Mouse (Mus musculus) WW6 (cell line): ENCODE measurements around the gene Gm45713.
A peak's percentile ranks its signal among the peaks of the same experiment; 100 is the strongest.
"Not testable (repeated sequence)": the region's sequence is repeated elsewhere in the genome, so short reads cannot be mapped to it uniquely, and the experiment has no call there.

ENCODE experiments used
- DNase-seq: peaks from one replicate; pipeline ENCODE4 v3.0.0-alpha.2; 2013; ENCODE audit warnings: low read depth, low spot score

The Gm45713 gene

DNA sequence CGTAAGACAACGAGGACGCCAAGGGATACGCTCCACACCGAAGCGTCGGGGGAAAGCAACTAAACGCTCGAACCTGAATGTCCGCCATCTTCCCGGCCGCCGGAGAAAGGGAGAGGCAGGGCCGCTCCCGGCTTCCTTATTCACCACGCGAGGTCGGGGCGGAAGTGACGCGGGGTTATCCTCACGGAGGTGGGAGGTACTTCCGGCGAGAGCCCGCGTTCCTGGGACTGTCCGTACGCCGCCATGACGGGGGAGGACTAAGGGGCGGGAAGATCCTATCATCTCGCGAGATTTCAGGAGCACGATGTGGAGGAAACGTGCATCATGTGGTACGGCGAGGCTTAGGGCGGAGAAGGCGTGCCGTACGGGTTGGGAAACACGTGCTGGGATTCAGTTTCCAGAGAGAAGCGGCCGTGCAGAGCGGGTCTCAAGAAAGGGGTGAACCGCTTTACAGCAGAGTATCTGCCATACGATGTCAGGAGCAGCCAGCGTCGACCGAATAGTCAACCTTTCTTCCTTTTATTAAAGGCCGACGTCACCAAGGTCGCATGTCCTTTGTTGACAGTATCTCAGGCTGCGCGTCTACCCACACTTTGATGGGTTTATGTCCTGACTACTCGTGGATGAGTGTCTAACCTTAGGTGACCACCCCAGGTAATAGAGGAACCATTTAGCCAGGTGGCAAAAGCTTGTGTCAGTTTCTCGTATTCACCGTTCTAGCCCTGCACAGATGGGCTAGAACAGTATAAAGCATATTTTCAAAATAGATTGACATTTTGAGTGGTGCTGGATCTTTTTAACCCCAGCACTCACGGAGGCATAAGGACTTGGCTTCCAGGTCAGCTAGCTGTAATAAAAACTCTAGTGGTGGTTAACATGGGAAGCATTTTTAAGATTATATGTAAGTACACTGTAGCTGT is 11.5 kb downstream of the Gm45713 start, which contains the start of gene Rps11:
Rps11 (minus strand) TSS at position 216 of the 920 bp plus-strand sequence.
- DNase-seq, result peak; percentile 95

- DNase-seq, result no peak
Observed at GRCm38 (mm10) chr7:45123186-45123570, 12.9 kb downstream of the Gm45713 start.

DNA sequence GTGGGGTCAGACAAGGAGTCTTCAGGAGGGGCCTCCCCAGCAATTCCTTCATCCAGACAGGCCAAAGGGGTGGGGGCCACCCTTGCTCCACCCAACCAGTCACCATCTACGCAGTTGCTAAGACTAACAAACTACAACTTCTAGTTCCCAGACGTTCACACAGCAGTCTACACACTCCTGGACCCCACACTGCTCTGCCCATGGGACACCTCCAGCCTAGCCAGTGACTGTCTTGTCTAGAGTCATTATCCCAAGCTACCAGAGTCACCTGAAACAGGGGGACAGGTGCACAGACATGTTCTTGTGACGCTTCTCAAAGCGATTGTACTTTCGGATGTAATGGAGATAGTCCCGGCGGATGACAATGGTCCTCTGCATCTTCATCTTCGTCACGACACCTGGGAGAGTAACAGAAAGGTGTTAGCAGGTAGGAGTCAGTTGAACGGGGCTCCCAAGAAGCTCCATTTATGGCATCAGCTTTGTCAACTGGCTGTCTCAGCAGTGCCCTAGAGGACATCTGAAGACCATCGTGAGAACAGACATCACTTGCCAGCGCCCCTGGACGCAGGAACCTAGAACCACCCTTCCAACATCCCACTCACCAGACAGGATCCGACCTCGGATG is 13.4 kb downstream of the Gm45713 start:
- DNase-seq, result no peak

- no peak for DNase-seq
Observed at GRCm38 (mm10) chr7:45121966-45122365, 14.1 kb downstream of the Gm45713 start.

- DNase-seq, result no peak
Observed at GRCm38 (mm10) chr7:45121404-45121803, 14.6 kb downstream of the Gm45713 start.

- DNase-seq, result no peak
Observed at GRCm38 (mm10) chr7:45119780-45120709, 16.0 kb downstream of the Gm45713 start.

DNA sequence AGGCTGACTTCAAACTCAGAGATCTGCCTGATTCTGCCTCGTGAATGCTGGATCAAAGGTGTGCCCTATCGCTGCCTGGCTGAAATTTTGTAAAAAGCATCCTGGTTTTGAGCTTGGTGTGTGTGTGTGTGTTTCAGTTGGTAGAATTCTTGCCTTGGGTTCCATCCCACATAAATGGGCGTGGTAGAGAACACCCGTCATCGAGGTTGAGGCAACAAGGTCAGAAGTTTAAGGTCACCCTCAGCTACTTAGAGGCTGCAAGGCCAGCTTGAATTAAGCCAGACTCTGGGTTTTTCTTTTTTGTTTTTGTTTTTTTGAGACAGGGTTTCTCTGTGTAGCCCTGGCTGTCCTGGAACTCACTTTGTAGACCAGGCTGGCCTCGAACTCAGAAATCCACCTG is 17.7 kb downstream of the Gm45713 start:
- DNase-seq, result no peak

GRCm38 (mm10) chr7:45117566-45117965 is 18.5 kb downstream of the Gm45713 start:
- DNase-seq, result no peak

DNA sequence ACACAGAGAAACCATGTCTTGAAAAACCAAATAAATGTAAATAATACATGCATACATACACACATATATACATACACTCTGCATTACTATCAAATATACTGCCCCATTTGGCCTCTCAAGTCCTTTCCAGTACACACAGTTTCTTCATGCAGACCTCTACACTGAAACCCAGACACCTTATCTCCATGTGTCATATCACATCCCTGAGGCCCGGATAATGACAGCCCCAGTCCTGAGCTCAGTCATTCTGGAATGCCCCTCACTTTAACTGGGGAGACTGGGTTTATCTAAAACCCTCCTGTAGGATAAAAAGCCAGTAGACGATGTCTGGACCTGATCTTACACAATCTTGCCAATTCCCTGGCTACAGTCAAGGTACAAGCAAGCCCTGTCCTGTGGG is 22.6 kb downstream of the Gm45713 start:
- no peak for DNase-seq

- no peak for DNase-seq
Observed at GRCm38 (mm10) chr7:45112529-45112928, 23.5 kb downstream of the Gm45713 start.

GRCm38 (mm10) chr7:45111940-45112339 is 24.1 kb downstream of the Gm45713 start:
- no peak for DNase-seq

DNA sequence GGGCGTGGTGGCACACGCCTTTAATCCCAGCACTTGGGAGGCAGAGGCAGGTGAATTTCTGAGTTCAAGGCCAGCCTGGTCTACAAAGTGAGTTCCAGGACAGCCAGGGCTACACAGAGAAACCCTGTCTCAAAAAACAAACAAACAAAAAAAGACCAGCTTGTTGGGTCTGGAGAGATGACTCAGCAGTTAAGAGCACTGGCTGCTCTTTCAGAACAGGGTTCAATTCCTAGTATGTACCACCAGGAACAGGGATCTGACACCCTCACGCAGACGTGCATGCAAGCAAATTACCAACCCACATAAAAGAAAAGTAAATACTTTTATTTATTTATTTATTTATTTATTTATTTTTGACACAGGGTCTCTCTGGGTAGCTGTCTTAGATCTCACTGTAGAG is 25.9 kb downstream of the Gm45713 start:
- not testable (repeated sequence) for DNase-seq

DNA sequence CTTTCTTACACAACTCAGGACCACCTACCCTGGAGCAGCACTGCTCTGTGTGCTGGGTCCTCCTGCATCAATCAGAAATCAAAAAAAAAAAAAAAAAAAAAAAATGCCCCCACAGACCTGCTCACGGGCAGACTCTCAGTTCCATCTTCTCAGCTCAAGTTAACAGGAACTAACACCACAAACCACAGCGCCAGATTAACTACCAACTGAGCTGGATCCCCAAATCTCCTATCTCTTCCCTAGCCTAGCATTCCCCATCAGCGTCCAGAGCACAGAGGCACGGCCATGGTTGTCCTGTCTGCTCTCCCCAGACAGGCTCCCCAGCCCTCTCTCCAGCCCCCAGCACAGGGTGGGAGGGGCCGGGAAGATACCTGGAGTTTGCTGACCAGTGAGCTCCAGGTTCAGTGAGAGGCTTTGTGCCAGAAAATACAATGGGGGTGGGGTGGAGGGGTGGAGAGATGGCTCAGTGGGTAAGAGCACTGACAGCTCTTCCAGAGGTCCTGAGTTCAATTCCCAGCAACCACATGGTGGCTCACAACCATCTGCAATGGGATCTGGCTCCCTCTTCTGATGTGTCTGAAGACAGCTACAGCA is 28.9 kb downstream of the Gm45713 start:
- DNase-seq, result no peak

- DNase-seq, result no peak
Observed at GRCm38 (mm10) chr7:45106441-45106840, 29.6 kb downstream of the Gm45713 start.

- no peak for DNase-seq
Observed at GRCm38 (mm10) chr7:45105491-45105890, 30.5 kb downstream of the Gm45713 start.

- DNase-seq, result no peak
Observed at GRCm38 (mm10) chr7:45104941-45105340, 31.1 kb downstream of the Gm45713 start.

GRCm38 (mm10) chr7:45103652-45104180 is 32.3 kb downstream of the Gm45713 start, which contains the start of gene Fcgrt:
Fcgrt (minus strand) TSS chr7:45103851.
- DNase-seq, result no peak

DNA sequence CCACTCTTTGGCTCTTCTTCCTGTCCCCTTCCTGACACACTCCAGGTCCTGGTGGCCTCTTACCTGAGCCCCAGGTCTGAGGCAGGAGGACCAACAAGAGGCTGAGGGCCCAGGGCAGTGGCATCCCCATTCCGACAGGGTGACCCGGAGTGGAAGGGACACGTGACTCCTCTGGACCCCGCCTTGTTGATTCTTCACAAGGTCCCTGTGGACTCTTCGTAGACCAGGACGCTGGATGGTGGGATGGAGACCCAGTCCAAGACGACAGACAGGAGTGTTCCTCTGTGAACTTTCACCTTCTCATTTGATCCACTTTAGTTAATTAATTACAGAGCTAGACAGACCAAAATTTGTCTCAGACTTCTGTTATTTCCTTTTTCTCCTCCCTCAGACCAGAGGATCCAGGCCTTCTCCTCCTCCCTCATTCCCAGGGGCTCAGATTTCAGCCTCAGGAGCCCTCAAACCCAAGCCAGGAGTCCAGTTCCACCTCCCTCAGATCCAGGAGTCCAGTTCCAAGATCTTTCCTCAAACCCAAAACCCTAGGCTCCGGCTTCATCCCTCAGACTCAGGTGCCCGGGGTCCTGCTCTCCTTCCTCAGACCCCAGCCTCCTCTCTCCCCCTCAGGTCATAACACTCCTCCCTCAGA is 33.0 kb downstream of the Gm45713 start:
- DNase-seq, result no peak

GRCm38 (mm10) chr7:45102441-45102840 is 33.6 kb downstream of the Gm45713 start:
- DNase-seq, result no peak

DNA sequence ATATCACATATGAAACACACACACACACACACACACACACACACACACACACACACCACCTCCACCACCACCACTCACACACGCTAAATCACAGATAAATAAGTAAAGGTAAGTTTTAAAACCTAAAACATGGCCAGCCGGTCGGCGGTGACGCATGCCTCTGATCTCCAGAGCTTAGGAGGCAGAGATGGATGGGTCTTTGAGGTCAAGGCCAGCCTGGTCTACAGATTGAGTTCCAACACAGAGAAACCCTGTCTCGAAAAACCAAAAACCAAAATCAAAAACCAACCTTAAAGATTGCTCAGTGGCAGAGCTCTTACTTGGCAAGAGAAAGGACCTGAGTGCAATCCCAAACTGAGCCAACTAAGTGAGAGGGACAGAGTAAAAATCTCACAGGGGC is 36.0 kb downstream of the Gm45713 start:
- no peak for DNase-seq
